Mouse (Mus musculus): Measurements from ENCODE around the gene Dpf1.

Dpf1 gene

DNA sequence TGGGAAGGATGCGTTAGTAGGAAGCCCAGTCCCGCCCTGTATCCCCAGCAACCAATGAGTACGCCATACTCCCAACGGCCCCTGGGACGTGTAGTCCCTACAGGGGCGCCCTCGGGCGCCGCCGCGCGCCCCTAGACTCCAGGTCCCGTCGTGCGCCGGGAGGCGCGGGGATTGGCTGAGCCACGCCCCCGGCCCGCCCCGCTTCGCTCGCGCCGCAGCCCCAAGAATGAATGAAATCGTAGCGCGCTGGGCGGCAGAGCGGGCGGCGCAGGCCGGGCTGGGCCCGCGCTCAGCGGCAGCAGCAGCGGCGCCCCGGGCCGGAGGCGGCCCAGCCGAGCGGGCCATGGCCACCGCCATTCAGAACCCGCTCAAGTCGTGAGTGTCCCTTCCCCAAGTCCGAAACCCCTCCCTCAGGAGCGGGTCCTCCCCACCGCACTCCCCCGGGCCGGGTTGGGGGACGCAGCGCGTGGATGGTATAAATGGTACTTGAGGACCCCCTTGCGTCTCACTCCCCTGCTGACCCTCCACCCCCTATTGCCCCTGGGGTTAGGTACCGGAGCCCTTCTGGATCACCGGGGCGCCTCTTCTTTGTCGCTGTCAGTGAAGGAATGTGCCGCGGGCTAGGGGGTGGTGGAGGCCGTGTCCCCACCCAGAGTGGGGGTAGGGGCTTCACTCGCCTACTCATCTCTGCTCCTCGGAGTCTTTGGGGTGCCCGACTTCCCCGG is at the start of gene Dpf1:
Gene Dpf1 (plus strand): TSS at position 214 of the 725 bp plus-strand sequence.
- DNase-seq, result peak; percentile 82 to 92

DNA sequence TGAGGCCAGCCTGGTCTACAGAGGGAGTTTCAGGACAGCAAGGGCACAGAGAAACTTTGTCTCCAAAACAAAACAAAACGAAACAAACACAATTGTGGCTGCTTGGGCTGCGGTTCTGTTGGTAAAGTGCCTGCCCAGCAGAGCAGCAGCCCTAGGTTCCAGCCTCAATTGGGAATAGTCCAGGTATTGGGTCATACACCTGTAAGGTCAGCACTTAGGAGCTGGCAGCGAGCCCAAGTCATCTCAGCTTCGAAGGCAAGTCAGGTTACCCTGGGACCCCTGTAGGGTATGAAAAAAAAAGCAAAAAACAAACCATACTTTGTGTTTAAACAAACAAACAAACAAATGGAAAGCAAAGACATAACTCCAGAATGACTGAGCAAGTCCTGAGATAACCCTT is 47.9 kb upstream of the Dpf1 start:
- no peak for DNase-seq

DNA sequence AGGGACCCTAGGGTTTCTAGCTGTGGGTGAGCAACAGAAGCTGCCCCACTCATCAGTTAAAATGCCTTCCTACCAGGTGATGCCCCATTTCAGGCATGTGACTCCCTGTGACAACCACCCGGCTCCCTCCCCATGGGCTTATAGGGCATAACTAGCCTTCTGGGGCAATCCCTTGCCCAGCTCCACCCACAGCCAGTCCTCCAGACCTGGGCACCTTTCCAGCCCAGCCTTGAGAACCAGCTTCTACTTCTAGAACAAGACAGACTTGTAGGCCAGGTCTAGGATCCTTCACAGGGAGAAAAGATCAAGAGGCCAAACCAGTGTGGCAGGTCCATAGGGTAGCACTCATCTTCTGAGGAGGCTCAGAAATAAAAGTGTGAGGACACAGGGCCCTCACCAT is 46.4 kb upstream of the Dpf1 start:
- DNase-seq, result no peak

DNA sequence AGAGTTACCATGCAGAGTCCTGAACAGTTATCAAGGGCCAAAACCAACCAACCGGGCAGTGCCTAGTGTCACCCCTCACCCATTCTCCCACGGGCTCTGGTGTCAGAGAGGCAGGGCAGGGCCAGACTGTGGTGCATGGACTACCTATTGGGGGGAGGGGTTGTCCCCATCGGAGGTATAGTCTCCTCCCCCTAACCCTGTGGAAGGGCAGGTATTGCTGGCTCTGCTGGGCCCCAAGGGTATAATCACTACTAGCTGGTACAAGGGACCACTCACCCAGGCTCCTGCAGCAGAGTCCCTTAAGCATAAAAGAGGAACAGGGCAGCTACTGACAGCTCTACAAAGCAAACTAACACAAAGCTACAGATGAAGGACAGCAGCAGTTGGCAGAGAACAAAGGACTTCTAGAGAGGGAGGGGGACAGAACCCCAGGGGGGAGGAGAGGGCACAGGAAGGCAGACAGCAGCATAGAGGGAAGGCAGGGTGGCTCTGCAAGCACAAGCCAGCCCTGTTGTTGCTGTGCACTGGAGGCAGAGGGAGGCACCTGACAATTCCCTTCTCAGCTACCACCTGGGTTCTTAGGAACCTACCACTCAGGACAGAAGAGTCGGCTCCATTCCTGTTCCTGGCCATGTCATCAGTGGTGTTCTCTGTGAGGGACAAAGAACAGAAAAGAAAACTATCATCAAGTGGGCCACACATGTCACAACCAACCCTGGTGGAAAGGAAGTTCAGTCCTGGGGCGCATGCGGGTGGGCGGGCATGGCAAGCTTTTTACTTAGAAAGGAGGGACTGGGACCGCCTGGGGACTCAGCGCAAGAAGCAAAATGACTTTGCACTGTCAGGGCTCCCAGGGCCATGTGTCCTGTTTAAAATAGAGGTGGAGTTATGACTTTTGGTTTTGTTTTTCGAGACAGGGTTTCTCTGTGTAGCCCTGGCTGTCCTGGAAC is 43.7 kb upstream of the Dpf1 start:
- DNase-seq, result no peak

DNA sequence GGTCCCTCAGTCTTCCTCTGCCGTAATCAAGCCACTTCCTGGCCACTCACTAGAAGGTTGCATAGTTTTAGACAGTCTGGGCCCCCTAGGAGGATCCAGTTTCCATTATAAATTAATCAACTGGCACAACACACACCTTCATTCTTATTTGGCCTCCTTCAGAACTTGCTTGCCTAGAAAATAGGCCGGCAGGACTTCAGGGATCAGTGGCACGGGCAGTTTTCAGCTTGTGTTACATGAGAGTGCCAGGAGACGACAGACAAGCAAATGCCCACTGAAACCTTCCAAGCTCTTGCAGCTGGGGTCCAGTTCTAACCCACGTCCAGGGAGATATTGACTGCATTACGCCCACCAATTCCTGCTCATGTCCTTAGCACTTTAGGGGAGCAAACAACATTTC is 41.6 kb upstream of the Dpf1 start:
- no peak for DNase-seq

DNA sequence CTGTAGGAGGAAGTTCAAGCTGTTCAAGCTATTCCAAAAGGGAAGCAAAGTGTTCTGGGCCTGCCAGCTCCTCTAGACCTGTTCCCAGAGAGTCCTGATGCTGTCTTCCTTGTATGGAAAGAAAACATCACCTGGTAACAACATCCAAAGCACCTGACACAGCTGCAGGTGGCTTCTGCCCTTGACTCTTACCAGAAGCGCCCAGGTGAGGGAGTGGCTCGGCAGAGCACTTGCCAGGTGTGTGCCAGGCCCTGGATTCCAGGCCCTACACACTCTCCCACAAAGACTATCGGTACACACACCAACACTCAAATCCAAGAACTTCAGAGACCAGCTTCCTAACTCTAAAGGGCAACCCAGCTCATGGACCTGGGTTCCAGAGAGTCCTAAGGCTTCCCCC is 39.9 kb upstream of the Dpf1 start:
- DNase-seq, result no peak

DNA sequence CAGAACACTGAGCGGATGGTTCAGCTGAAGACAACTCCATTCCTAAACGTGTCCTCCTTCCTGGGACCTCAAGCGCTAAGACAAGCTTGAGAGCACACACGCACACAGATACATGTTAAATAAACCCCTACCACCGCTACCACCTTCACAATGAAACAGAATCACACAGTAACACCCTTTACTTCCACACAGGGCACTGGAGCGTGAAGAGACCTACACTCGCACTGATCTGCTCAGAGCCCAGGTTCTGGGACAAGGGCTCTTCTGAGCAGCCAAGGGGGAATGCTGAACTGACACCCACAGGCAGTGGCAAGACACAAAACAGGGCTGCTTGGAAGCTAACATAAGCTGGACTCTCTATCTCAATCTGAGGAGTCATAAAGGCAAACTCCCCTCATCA is 38.1 kb upstream of the Dpf1 start:
- DNase-seq, result no peak

DNA sequence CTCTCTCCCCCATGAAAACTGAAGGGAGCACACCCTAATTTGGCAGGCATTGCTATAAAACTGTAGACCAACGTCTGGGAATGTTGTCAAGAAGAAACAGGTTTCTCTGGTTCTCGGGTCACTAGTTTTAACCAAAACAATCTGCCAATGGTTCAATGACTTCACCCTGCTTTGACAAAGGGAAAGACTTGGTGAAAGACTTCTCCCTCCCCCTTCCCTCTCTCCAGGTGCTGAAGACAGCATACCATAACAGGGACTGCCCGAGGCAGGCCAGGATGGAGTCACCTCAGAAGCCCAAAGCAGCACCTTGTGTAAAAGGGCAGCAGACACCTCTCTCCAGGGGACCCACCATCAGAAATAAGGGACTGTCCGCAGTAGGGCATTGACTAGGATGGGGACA is 36.8 kb upstream of the Dpf1 start:
- no peak for DNase-seq

DNA sequence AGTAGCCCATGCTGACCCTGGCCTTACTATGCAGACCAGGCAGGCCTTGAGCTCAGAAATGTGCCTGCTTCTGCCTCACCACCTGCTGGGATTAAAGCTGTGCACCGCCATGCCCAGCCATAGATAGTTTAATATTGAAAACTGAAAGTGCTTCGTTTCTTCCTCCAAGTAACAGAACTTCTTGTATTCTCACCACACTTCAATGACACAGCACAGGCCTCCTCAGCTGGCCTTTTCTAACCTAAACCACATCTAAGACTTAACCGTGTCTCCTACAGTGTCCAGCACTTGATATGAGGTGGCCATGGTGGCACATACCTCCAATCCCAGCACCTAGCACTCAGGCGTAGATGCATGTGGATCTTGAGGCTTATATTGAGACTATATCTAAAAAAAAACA is 33.3 kb upstream of the Dpf1 start:
- DNase-seq, result no peak

DNA sequence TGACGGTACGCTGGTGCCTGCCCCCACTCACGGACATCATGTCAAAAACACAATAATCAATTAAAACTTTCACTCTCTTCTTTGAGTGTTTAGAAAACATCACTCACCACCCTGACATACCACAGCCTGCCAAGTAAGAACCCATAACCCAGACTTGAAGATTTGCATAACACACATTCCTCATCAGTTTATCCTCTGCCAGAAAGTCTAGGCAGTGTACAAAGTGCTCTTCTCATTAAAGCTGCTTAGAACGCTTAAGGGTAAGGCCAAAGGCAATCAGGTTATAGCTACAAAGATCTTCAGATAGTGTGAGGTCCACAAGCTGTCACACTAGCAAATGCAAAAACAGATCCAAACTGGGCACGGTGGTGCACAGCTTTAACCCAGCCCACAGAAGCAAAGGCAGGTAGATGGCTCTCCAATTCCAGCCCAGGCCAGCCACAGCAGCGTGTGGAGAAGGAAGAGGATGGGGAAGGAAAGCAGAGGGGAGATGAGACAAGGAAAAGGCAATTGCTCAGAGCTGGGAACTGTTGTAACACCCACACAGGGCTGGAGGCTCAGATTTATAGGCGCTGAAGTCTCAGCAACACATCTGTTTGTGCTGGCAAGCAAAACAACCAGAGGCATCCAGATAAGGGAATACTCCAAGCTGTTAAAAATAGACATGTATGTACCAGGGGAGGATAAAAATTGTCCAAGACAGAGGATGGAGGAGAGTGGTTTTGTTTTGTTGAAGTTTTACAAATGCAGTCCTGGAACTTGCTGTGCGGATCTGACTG is 31.9 kb upstream of the Dpf1 start:
- DNase-seq, result no peak

DNA sequence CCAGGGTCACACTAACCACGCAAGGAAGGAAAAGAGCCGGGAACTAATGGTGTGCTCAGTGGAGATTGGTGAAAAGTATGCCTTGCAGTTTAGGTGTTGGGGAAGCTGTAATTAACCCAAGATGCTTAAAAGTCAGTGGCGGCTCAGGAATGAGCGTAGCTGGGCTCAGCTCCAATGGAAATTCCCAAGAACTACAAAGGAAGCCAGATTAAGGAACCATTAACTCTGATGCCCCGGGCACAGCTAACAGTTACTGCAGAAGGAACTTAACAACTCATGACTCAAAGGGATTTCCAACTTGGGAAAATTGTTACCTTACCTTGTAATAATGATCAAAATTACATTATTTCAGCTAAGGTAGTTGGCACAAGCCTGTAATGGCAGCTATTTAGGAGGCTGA is 27.0 kb upstream of the Dpf1 start:
- DNase-seq, result no peak

DNA sequence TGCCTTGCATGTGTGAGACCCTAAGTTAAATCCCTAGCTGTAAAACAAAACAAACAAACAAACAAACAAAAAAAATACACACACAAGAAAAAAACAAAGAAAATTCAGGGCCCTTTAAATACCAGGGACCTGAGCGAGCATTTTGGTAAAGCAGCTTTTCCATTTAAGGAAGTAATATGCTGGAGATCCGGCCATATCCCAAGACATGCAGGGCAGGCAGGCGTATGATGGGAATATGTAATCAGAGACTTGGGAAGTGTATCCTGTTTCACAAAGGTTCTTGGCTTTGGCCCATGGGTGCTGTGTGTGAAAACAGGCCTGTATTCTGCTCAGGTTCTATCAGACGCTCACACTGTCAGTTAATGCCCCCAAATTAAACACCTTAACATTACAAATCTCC is 26.2 kb upstream of the Dpf1 start:
- DNase-seq, result no peak

DNA sequence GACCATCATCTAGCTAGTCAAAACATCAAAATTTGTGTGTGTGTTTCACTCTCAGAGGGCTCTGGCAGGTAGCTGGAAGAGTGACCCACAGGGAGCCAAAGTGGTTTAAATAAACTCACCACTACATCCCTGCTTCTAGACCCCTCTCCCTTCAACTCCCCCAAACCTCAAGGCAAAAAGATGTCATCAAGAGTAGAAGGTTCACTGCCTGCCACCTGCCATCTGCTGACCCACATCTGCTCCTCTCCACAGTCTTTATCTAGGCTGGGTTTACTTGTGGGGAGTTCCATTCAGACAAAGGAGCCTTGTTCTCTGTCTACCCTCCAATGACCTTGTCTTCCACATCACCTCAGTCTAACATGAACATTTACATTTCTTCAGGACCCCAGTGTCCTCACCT is 24.5 kb upstream of the Dpf1 start:
- DNase-seq, result no peak

DNA sequence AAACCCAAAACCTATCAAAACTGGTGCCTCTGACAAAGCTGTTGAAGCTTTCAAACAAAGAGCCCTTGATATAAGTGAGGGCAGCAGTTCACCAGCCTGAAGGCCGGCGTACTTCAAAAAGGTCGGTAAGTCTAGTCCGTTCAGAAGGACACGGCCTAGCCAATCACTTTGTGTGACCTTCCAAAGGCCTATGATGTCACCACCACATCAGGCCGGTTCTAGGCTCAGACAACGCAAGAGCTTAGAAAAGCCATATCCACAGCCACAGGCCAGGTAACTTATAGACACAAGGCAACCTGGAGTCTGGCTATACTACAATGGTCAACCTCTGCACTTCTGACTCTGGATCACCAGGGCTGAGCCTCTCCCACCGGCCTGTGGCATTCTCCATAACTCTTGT is 23.8 kb upstream of the Dpf1 start:
- no peak for DNase-seq

DNA sequence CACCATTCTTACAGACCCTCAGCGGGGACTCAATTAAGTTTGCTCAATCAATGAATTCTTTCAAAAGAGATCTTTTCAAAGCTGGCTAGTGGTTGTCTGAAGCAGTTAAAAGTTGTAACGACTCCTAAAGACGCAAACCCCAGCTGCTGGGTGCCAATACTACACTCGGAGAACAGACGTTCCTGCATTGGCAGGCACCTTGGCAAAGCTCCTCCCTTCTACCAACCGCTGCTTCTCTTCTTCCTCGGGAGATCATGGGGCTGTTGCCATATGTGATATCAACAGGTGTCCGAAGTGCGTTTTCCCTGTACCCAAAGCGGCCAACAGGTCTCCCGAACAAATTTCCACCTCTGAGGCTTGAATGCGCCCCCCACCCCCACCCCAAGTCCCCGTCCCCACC is 22.9 kb upstream of the Dpf1 start:
- no peak for DNase-seq

DNA sequence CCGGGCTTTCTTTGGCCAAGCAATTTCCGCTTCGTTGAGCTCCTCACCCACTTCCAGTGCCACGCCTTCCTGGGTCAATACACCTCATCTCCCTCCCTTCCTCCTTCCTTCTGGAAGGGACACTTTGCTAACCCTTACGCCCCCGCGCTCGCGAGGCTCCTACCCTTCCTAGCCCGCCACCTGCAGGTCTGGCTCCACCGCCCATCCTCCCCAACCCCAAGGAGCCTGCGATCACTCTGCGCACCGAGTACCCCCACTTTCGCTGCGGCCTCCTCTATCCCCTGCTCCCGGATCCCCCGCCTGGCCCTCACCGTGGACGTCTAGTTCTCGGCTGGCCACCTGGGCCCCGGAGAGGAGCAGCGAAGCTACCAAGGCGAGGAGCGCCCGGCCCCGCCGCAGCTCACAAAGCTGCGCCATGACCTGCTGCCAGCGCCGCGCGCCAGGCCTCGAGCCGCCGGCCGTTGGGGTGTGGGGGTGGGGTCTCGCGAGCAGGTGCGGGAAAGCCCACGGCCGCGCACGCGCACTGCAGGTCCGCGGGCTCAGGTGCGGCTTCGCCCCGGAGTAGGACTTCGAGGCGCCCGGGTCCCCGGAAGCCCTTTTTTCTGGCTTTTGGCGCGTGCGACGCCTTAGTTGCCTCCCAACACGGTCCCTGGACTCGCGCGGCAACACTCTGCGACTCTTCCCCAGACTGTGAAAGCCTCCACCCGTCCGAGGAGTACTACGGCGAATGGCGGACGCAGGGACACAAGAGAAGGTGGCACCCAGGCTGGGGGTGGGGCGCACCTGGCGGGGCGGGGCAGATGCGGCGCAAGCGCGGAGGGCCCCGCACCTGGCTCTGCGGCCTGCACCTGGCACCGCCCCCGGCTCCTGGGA is 22.3 kb upstream of the Dpf1 start, which contains the start of gene Spint2:
Gene Spint2 (minus strand): TSS at position 712 of the 873 bp plus-strand sequence.
- DNase-seq, result peak; percentile 71 to 85

DNA sequence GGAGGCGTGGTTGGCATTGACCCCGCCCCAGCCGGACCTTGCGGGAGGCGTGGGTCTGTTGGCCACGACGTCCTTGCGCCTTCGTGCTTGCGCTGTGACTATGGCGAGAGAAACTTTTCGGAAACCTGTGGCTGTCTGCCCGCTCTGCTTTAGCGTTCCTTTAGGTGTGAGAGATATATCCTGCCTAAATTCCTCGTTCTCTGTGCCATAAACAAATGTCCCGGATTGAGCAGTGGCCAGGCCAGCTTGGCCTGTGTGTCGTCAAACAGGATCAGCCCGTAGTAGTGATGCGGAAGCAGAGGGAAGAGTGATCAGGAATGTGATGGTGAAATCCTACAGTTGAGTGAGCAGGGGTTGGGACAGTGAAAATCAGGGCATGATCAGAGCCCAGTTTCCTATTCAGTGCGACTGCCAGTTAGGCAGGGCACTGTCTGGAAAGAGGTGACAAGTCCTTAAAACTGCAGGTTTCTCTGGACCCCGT is 21.6 kb upstream of the Dpf1 start:
- no peak for DNase-seq

DNA sequence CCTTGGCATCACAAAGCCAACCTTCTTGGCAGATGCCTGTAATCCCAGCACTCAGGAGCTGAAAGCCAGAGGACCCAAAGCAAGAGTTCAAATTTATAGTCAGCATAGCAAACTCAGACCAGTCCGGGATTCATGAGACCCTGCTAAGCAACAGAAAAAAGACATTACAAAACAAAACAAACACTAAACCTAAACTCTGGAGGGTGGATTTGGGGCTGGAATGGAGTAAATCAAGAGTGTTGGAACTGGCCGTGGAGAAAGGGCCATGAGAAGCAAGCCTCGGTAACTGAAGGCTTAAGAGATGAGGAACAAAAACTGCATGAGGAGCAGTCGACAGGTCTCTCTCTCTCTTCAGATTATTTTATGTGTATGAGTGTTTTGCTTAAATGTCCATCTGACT is 19.9 kb upstream of the Dpf1 start:
- no peak for DNase-seq

DNA sequence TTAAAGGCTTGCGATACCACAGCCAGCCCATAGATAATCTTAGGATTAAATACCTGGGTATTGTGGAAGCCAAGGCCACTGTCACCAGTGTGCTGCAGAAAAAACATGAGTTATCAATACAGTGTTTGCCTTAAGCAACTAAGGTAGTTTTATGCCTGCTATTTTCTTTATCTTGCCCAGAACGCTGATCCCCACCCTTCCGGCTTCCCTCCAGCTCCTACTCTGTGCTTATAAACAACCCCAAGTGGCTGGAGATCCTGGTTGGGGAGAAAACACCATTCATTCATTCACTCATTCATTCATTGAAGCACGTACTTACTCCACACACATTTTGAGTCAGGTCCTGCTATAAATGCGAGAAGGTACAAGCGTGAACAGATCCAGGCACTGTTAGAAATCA is 19.2 kb upstream of the Dpf1 start:
- DNase-seq, result no peak

DNA sequence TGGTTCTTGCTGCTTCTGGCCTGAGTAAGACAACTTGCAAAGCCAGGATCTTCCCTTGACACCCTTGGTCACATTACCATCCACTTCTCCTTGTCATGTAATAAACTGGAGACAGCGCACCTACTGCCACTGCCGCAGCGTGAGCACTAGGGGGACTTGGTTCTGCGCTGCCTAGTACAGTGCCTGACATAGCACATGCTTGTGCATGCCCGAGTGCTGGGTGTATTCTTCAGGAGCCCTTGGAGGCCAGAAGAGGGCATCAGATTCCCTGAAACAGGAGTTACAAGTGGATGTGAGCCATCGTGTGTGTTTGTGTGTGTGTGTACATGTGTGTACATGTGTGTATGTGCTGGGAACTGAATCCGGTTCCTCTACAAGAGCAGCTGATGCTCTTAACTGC is 16.3 kb upstream of the Dpf1 start:
- no peak for DNase-seq

DNA sequence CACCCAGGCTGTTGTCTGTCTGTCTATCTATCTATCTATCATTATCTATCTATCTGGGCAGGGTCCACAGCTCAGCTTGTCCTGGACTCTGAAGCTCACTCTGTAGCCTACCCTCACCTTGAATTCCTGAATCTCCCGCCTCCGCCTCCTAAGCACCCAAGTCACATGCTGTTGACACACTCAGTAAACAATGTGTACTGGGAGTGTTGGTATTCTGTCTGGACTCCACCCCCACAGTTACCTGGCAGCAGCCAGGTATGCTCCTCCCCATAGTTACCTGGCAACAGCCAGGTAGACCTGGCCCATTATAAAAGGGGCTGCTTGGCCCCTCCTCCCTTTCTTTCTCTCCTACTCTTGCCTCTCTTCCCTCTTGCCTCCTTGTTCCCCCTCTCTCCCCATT is 15.7 kb upstream of the Dpf1 start:
- DNase-seq, result no peak

All from cerebellum, postnatal 36 days (tissue).